Mouse (Mus musculus) liver, postnatal 0 days (tissue): ENCODE measurements around the gene Gpc2. TPM values are rescaled to one million over a fixed set of nuclear protein-coding genes. Genes with fewer than 3 reads are reported as not detected.

Experiments used
- ATAC-seq: fragments of 200-750 bp; cut with Nextera tagmentation; 2 replicates; pipeline ENCODE4 v1.8.0; 2017; ENCODE audit warnings: mild to moderate bottlenecking, moderate library complexity
- DNase-seq: peaks from one replicate; pipeline ENCODE4 v3.0.0-alpha.2; 2016
- H3K27ac ChIP-seq: fragments of 300-500 bp; sonication (generic); 2 replicates; pipeline ENCODE4 v1.5.1; 2014; ENCODE audit warnings: antibody characterized with exemption, moderate library complexity, mild to moderate bottlenecking, low read depth
- H3K27me3 ChIP-seq: fragments of 300-500 bp; sonication (generic); 2 replicates; pipeline ENCODE4 v1.6.1; 2014; ENCODE audit warnings: low read length, control low read depth, mixed read lengths; ENCODE audit not compliant: insufficient read depth
- H3K36me3 ChIP-seq: fragments of 300-500 bp; sonication (generic); replicated peaks from 2 replicates; pipeline ENCODE4 v1.6.1; 2014; ENCODE audit warnings: mild to moderate bottlenecking, control low read depth, low read length, moderate library complexity, mixed read lengths; ENCODE audit not compliant: insufficient read depth
- H3K4me1 ChIP-seq: fragments of 300-500 bp; sonication (generic); 2 replicates; pipeline ENCODE4 v1.6.1; 2014; ENCODE audit warnings: antibody characterized with exemption, mild to moderate bottlenecking, control low read depth; ENCODE audit not compliant: insufficient read depth
- H3K4me2 ChIP-seq: fragments of 300-500 bp; sonication (generic); 2 replicates; pipeline ENCODE4 v1.6.1; 2014; ENCODE audit warnings: low read depth, mild to moderate bottlenecking, low read length, moderate library complexity, mixed read lengths
- H3K4me3 ChIP-seq: fragments of 300-500 bp; sonication (generic); 2 replicates; pipeline ENCODE4 v1.5.1; 2014; ENCODE audit warnings: low read depth, low read length
- H3K9ac ChIP-seq: fragments of 300-500 bp; sonication (generic); replicated peaks from 2 replicates; pipeline ENCODE4 v1.6.1; 2014; ENCODE audit warnings: mild to moderate bottlenecking, moderate library complexity
- H3K9me3 ChIP-seq: fragments of 300-500 bp; sonication (generic); 2 replicates; pipeline ENCODE4 v1.6.1; 2016; ENCODE audit warnings: mild to moderate bottlenecking, control low read depth, low read length, mixed read lengths
- CTCF ChIP-seq: sonication (generic); IDR thresholded peaks from 2 replicates; pipeline ENCODE4 v1.5.1; 2016; ENCODE audit warnings: antibody characterized with exemption, low read depth
- EP300 ChIP-seq: IDR thresholded peaks from 2 replicates; pipeline ENCODE4 v1.6.1; 2016; ENCODE audit warnings: antibody characterized with exemption, low read depth, mild to moderate bottlenecking
- WGBS: fragments of 180-500 bp; shearing (Covaris S2); extraction: QIAGEN DNeasy Blood & Tissue Kit; methylation state at CpG from one replicate; pipeline ENCODE4 v1.1.7; 2014; ENCODE audit not compliant: insufficient replicate concordance; 5-methylcytosine and 5-hydroxymethylcytosine counted together
- polyA plus RNA-seq: library from polyadenylated mRNA; unstranded; fragments of >200 nt; fragmentation: Nextera tagmentation; extraction: Ambion mirVana; gene quantifications from 2 replicates; pipeline ENCODE4 v1.2.1, GENCODE M21; 2015

Gpc2 gene
- polyA plus RNA-seq, 1 experiment from 2014 or later = 0.21 TPM

DNA sequence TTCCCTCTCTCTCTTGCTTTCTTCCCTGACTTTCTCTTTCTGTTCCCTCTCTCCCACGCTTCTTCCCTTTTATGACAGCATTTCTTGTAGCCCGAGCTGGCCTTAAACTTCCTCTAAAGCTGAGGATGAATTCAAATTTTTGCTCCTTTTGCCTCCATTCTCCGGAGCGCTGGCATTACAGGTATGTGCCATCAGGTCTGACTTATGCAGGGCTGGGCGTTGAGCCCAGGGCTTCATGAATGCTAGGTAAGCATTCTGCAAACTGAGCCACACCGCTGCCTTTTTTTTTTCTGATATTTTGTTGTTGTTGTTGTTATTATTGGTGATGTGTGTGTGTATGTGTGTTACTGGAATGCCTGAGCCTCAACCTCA lies 15.6 kb downstream of the Gpc2 start:
- H3K27ac ChIP-seq = peak overlapping the region; percentile 87
- TF ChIP-seq EP300 = no peak
- no peak for TF ChIP-seq CTCF
- H3K4me2 ChIP-seq = peak overlapping the region; percentile 94
- no peaks in the 10 kb centered on the region for H3K27me3 ChIP-seq
- no peak for DNase-seq
- no peaks in the 10 kb centered on the region for H3K9me3 ChIP-seq
- H3K9ac ChIP-seq = peak overlapping the region; percentile 97
- peaks cover 24% of the 10 kb centered on the region for H3K36me3 ChIP-seq
- H3K4me3 ChIP-seq = peak overlapping the region; percentile 96
- ATAC-seq = no peak
- 4% methylated on average over 6 of the region's 6 CpGs for WGBS
- peaks cover 37% of the 10 kb centered on the region for H3K4me1 ChIP-seq

DNA sequence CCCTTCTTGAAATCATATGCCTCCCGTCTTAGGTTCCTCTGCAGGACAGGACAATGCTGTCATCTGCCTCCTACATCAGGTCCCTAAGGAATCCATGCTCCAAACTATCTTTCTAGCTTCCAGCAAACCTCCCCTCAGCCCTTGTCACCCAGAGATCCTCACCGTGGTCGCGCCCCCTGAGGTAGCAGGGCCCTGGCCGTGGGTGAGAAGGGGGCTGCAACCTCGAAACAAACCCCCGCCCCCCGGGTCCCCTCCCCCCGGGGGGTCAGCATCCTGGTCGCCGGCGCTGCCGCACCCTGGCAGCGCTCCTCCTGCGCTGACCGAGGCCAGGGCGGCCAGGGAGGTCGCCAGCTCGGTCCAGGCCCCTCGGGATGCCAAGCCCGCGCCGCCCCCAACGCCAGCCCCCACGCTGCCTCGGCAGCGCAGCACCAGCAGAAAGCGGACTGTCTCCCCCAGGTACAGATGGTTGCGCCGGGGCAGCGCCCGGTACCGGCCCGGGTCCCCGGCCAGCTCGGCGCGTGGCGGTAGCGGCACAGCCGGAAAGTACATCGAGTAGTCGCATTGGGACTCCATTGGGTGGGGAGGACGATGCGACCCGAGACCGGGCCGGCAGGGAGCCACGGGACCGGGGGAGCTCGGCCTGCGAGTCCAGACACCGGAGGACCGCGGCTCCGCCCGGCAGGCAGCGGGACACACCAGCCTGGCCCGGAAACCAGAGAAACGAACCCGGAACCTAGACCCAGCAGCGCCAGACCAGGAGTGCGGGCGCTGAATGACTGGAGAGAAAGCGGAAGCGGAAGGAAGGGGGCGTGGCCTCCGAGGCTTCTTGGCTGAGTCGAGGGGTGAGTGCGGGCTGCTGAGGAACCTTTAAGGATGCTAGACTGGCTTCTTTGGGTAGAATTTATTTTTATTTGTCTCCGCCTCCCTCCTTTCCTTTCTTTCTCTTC lies 16.3 kb downstream of the Gpc2 start, which contains the start of gene BC037034:
Gene BC037034 (minus strand): TSS at position 774 of the 947 bp plus-strand sequence.
- H3K27me3 ChIP-seq = no peaks in the 10 kb centered on the region
- peak within 1 kb of the TSS; percentile 96 for H3K4me3 ChIP-seq
- DNase-seq (peak; percentile 94), ATAC-seq (peak; percentile 90)
- H3K4me1 ChIP-seq = peaks cover 37% of the 10 kb centered on the region
- H3K9ac ChIP-seq = peak within 1 kb of the TSS; percentile 97
- under 1% methylated on average over 54 of the region's 71 CpGs for WGBS
- H3K4me2 ChIP-seq = peak within 1 kb of the TSS; percentile 94
- TF ChIP-seq CTCF (0 out of 2 replicates have a peak, but pooled peaks have one; percentile 6), EP300 (no peak)
- H3K36me3 ChIP-seq = peaks cover 30% of the 10 kb centered on the region
- no peaks in the 10 kb centered on the region for H3K9me3 ChIP-seq
- H3K27ac ChIP-seq = peak within 1 kb of the TSS; percentile 87

DNA sequence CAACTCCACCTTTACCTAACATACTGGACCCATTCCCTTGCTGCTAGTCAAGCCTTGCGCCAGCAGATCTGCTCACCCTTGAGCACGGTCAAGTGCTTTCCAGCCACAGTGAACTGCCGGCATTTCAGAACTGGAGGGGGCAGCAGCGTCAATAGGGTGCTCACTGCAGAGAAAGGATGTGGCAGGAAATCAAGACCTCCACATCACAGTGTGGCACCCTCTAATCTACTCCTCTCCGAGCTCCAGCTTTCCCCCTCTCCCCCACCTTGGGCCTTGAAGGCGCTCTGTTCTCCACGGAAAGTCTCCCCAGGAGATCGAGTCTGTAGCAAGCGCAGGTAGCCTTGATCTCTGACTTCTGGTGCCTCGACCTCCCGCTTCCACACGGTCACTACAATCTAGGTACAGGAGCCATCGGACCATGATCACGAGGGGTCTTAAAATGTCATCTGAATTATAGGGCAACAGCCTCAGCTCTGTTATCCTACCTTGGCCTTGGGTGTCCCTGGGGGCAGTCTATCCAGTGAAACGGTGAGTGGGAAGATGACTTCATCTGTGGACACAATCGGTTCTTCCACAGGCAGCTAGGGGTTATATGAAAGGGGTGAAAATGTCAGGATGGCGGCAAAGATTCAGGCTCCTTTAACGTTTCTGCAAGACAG lies 17.1 kb downstream of the Gpc2 start:
- Histone ChIP-seq H3K27ac (peak overlapping the region; percentile 87), H3K4me2 (peak overlapping the region; percentile 94), H3K36me3 (peaks cover 33% of the 10 kb centered on the region), H3K9me3 (no peaks in the 10 kb centered on the region), H3K4me3 (peak overlapping the region; percentile 96), H3K27me3 (no peaks in the 10 kb centered on the region), H3K9ac (peak overlapping the region; percentile 97), H3K4me1 (peaks cover 37% of the 10 kb centered on the region)
- ATAC-seq (no peak), DNase-seq (no peak)
- 41% methylated on average over 18 of the region's 18 CpGs for WGBS
- TF ChIP-seq EP300 (no peak), CTCF (0 out of 2 replicates have a peak, but pooled peaks have one; percentile 15)

DNA sequence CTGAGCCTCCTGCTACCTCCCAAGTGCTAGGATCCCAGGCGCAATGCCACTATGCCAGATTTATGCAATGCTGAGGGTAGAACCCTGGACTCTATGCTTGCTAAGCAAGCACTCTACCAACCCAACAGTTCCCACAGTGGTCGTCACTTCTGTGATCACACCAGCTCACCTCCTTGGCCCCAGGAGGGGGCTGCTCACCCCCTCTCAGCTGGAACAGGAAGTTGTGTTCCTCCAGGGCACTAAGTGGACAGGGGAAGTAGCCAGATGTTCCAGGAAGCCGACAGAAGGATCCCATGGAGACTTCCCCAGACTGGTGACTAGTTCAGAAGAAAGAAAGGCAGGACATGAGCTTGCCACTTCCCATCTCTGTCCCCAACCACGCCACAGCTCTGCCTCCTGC lies 17.8 kb downstream of the Gpc2 start:
- H3K27me3 ChIP-seq = no peaks in the 10 kb centered on the region
- DNase-seq = no peak
- peak overlapping the region; percentile 87 for H3K27ac ChIP-seq
- peaks cover 43% of the 10 kb centered on the region for H3K4me1 ChIP-seq
- no peaks in the 10 kb centered on the region for H3K9me3 ChIP-seq
- ATAC-seq = no peak
- H3K9ac ChIP-seq = peak overlapping the region; percentile 97
- peak overlapping the region; percentile 96 for H3K4me3 ChIP-seq
- peaks cover 36% of the 10 kb centered on the region for H3K36me3 ChIP-seq
- peak overlapping the region; percentile 94 for H3K4me2 ChIP-seq
- TF ChIP-seq EP300 (no peak), CTCF (no peak)
- WGBS = 44% methylated on average over 4 of the region's 4 CpGs

DNA sequence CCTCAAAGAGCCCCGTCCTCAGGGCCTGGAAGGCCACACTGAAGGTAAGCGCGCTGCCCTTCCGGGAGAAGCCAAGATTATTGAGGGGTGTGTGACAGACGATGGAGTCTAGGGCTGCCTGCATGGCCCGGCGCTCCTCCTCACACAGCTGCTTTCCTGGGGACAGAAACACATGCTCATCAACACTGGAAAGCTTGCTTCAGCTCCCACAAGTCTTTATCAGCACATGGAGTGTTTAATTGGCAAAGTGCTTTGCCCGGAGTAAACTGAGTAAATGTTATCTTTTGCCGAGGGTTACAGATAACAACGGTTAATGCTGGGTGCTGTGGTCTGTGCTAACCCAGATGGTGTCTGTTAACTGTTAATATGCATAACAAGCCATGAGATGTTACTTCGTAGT lies 19.0 kb downstream of the Gpc2 start:
- ATAC-seq (no peak), DNase-seq (no peak)
- WGBS = 53% methylated on average over 11 of the region's 11 CpGs
- Histone ChIP-seq H3K4me1 (peaks cover 53% of the 10 kb centered on the region), H3K27ac (peak overlapping the region; percentile 87; the same call in 1 of the 2 replicates), H3K4me3 (no peak overlapping the region), H3K9ac (no peak overlapping the region), H3K4me2 (peak overlapping the region; percentile 94), H3K36me3 (peaks cover 36% of the 10 kb centered on the region), H3K9me3 (no peaks in the 10 kb centered on the region), H3K27me3 (no peaks in the 10 kb centered on the region)
- no peak for TF ChIP-seq CTCF
- TF ChIP-seq EP300 = peak; percentile 81

DNA sequence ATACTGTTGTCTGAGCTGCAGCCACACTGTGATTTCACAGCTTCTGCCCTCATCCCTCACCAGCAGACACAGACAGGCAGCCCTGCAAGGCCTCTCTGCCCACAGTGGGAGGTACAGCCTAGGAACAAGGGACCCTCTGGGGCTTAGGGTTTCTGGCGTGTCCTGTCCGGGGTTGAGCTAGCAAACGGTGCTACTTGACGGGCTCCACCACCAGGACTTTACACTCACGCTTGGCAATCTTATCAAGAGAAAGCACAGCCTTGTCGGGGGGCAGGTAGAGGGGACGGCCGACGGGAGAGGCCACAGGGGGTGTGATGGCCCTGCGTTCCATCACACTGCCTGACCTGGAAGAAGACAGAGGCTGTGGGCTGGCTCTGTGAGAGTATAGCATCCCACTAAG lies 19.8 kb downstream of the Gpc2 start:
- 48% methylated on average over 10 of the region's 10 CpGs for WGBS
- Histone ChIP-seq H3K9ac (no peak overlapping the region), H3K4me3 (no peak overlapping the region; the same call in 1 of the 2 replicates), H3K4me2 (peak overlapping the region; percentile 94), H3K9me3 (no peaks in the 10 kb centered on the region), H3K4me1 (peaks cover 50% of the 10 kb centered on the region), H3K27me3 (no peaks in the 10 kb centered on the region), H3K27ac (no peak overlapping the region), H3K36me3 (peaks cover 33% of the 10 kb centered on the region)
- no peak for TF ChIP-seq CTCF
- no peak for TF ChIP-seq EP300
- DNase-seq (no peak), ATAC-seq (no peak)
